Mouse (Mus musculus): ENCODE results near the gene Cwh43. TPM values are rescaled to one million over a fixed set of nuclear protein-coding genes. Genes with fewer than 3 reads are reported as not detected.

Gene Cwh43
- polyA plus RNA-seq, 1 experiment from 2014 or later = not detected

DNA sequence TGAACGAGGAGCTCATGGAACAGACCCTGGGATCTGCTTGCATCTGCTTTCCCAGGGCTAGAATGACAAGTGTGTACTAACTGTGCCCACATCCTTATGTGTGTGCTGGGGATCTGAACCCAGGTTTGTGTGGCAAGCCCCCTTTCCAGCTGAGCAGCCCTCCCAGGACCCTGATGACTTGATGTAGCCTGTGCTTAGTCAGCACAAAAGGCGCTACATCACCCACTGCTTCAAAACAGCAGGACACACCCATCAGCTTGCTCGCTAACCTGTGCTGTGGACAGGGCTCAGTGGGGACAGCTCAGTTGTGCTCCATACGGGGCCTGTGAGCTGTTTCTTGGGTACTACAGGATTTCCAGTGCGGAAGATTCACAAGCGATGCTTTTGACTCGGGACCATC lies 28.9 kb downstream of the Cwh43 start:
- H3K27ac ChIP-seq (ENCODE audit: low read depth, low read length) = no peak overlapping the region
- WGBS (ENCODE audit: insufficient replicate concordance) = 69% methylated on average over 7 of the region's 7 CpGs
- no peak for ATAC-seq (replicated peaks; ENCODE audit: insufficient number of reproducible peaks, low FRiP score, low TSS enrichment)
- H3K4me2 ChIP-seq = no peak overlapping the region
- no peak overlapping the region for H3K4me3 ChIP-seq (ENCODE audit: low read depth, low read length)
- no peaks in the 10 kb centered on the region for H3K4me1 ChIP-seq (ENCODE audit: control insufficient read depth, insufficient read depth, low read length)
- H3K36me3 ChIP-seq (ENCODE audit: control insufficient read depth, insufficient read depth, low read length) = no peaks in the 10 kb centered on the region
- H3K9ac ChIP-seq (ENCODE audit: low read depth, low read length) = no peak overlapping the region
- no peaks in the 10 kb centered on the region for H3K27me3 ChIP-seq (ENCODE audit: control insufficient read depth, insufficient read depth, low read length)
- no peaks in the 10 kb centered on the region for H3K9me3 ChIP-seq (replicated peaks; ENCODE audit: control insufficient read depth, low read length)

DNA sequence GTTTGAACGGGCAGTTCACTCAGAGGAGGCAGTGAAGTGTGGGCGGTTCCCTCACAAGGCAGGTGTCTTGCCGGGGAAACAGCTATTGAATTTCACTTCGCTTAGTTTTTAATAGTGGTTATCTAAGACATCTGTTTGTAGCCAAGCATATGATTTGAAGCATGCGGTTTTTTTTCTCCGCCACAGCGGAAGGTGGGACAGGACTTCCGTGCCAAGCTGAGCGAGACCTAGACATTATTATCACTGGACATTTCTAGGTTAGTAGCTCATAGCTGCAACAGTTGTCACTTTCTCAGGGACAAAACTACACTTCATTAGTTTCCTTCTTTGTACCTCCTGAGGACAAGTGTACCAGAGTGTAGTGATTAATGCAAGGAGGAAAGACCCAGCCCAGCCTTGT lies 36.3 kb downstream of the Cwh43 start:
- 74% methylated on average over 9 of the region's 9 CpGs for whole genome bisulfite sequencing (ENCODE audit: insufficient replicate concordance)
- Histone ChIP-seq H3K36me3 (ENCODE audit: control insufficient read depth, insufficient read depth, low read length) (no peaks in the 10 kb centered on the region), H3K27me3 (ENCODE audit: control insufficient read depth, insufficient read depth, low read length) (no peaks in the 10 kb centered on the region), H3K27ac (ENCODE audit: low read depth, low read length) (no peak overlapping the region), H3K4me2 (no peak overlapping the region), H3K9me3 (replicated peaks; ENCODE audit: control insufficient read depth, low read length) (no peaks in the 10 kb centered on the region), H3K4me1 (ENCODE audit: control insufficient read depth, insufficient read depth, low read length) (no peaks in the 10 kb centered on the region), H3K4me3 (ENCODE audit: low read depth, low read length) (no peak overlapping the region), H3K9ac (ENCODE audit: low read depth, low read length) (no peak overlapping the region)
- ATAC-seq (replicated peaks; ENCODE audit: insufficient number of reproducible peaks, low FRiP score, low TSS enrichment) = no peak

DNA sequence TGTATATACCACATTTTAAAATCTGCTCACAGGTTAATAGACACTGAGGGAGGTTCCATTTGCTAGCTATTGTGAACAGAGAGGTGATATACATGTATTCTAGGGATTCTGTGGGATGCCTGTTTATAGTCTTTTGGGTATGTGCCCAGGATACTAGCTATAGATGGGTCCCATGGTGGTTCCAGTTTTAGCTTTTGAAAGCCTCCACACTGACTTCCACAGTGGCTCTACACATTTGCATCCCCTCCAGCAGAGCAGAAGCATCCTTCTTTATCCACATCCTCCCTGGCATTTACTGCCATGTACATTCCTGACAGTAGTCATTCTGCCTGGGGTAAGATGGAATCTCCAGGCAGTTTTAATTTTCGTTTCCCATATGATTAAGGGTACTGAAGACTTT lies 44.4 kb downstream of the Cwh43 start:
- Histone ChIP-seq H3K9me3 (replicated peaks; ENCODE audit: control insufficient read depth, low read length) (no peaks in the 10 kb centered on the region), H3K4me1 (ENCODE audit: control insufficient read depth, insufficient read depth, low read length) (no peaks in the 10 kb centered on the region), H3K4me2 (no peak overlapping the region), H3K9ac (ENCODE audit: low read depth, low read length) (no peak overlapping the region), H3K4me3 (ENCODE audit: low read depth, low read length) (no peak overlapping the region), H3K27me3 (ENCODE audit: control insufficient read depth, insufficient read depth, low read length) (no peaks in the 10 kb centered on the region), H3K36me3 (ENCODE audit: control insufficient read depth, insufficient read depth, low read length) (no peaks in the 10 kb centered on the region), H3K27ac (ENCODE audit: low read depth, low read length) (no peak overlapping the region)
- no peak for ATAC-seq (replicated peaks; ENCODE audit: insufficient number of reproducible peaks, low FRiP score, low TSS enrichment)
- 71% methylated on average over 1 of the region's 1 CpGs for WGBS (ENCODE audit: insufficient replicate concordance)

DNA sequence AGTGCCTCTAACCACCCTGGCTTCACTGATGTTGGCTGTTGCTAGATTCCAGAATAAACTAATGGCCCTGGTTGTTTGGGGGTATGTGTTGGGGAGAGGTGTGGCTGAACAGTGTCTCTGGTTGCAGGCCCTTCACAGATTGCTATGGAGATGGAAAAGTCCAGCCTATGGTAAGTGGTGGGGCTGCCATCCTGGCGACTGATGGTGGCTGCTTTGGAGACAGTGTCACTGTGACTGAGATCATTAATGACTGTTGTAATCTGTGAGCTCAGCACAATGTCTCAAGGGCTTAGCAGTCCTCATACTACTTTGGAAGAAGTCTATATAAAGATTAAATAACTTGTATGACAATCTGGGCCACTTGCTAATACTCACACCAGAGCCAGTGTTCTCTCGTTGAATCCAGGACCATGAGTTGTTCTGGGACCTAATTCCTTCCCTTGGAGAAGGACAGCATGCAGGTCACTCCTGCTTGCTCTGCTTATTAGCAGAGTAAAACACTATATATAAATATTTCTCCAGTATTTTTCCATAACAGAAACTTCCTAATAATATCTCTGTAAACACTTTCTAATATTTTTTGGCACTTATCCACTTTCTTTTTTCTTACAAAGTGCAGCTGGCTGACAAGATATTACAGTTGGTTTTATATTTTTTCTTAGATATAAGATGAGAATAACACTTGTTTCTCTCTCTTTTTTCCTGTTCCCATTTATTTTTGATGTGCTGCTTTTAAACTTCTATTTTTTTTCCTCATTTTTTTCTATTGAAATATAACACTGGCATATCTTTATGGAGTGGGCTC lies 48.8 kb downstream of the Cwh43 start:
- no peak overlapping the region for H3K27ac ChIP-seq (ENCODE audit: low read depth, low read length)
- H3K4me1 ChIP-seq (ENCODE audit: control insufficient read depth, insufficient read depth, low read length) = no peaks in the 10 kb centered on the region
- no peak overlapping the region for H3K4me3 ChIP-seq (ENCODE audit: low read depth, low read length)
- ATAC-seq (replicated peaks; ENCODE audit: insufficient number of reproducible peaks, low FRiP score, low TSS enrichment) = no peak
- WGBS (ENCODE audit: insufficient replicate concordance) = 75% methylated on average over 2 of the region's 2 CpGs
- no peaks in the 10 kb centered on the region for H3K9me3 ChIP-seq (replicated peaks; ENCODE audit: control insufficient read depth, low read length)
- no peak overlapping the region for H3K9ac ChIP-seq (ENCODE audit: low read depth, low read length)
- H3K36me3 ChIP-seq (ENCODE audit: control insufficient read depth, insufficient read depth, low read length) = no peaks in the 10 kb centered on the region
- H3K27me3 ChIP-seq (ENCODE audit: control insufficient read depth, insufficient read depth, low read length) = no peaks in the 10 kb centered on the region
- H3K4me2 ChIP-seq = no peak overlapping the region

DNA sequence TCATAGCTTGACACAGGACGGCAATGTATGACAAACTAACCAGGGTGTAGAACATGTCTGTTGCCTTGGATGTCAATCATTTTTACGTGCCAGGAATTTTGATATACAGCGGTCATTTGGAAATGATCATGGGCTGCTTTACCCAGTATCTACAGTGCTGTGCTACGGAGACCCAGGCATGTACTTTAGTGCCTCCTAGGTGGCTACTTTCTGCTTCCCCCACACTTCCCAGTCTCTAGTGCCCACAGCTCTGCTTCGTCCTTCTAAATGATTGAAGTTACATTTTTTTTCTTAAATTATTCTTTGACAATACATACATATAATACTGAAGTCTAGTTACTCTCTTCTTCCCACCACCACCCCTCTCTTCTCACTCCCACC lies 49.4 kb downstream of the Cwh43 start:
- Histone ChIP-seq H3K27me3 (ENCODE audit: control insufficient read depth, insufficient read depth, low read length) (no peaks in the 10 kb centered on the region), H3K36me3 (ENCODE audit: control insufficient read depth, insufficient read depth, low read length) (no peaks in the 10 kb centered on the region), H3K9ac (ENCODE audit: low read depth, low read length) (no peak overlapping the region), H3K4me2 (no peak overlapping the region), H3K27ac (ENCODE audit: low read depth, low read length) (no peak overlapping the region), H3K4me3 (ENCODE audit: low read depth, low read length) (no peak overlapping the region), H3K9me3 (replicated peaks; ENCODE audit: control insufficient read depth, low read length) (no peaks in the 10 kb centered on the region), H3K4me1 (ENCODE audit: control insufficient read depth, insufficient read depth, low read length) (no peaks in the 10 kb centered on the region)
- WGBS (ENCODE audit: insufficient replicate concordance) = 79% methylated on average over 5 of the region's 5 CpGs
- no peak for ATAC-seq (replicated peaks; ENCODE audit: insufficient number of reproducible peaks, low FRiP score, low TSS enrichment)

DNA sequence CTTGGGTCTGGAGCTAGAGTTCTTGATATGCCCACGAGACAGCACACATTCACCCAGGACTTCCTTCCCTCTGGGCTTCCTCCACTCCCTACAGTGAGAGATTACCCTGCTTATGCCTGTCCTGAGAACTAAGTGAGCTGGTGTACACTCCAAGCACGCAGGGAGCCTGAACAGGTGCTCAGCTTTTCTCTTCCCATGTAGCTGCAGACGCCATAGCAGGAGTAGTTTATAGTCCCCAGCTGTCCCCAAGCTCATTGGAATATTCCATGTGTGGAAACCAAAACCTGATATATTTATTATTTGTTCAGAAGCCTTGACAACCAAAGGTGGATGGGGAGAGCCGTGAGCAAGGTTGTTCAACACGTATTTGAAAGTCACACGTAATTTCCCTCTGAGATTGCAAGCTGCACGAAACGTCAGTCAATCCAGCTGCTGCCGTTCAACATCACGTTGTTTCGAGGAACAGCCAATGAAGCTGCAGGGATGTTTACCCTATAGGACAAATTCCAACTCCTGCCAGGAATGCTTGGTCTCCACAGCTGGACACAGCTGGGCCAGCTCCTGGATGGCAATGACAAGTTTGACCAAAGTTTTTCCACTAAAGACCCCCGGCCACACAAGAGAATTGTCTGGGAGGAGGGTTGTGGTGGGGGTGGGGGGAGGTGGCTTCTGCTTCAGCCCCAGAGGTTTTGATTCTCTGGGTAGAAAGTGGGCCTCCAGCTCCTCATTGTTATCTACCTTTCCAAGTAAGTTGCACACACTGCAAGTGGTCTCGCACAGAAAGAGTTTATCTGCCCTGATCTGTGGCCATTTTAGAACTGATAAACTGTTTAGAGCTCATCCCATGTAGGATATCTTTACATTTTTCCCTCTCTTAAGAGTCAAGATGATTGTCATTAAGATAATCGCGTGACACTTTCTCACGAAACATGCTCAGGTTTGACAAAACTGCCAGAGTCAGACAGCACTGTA lies 62.9 kb downstream of the Cwh43 start:
- Histone ChIP-seq H3K27ac (ENCODE audit: low read depth, low read length) (no peak overlapping the region), H3K36me3 (ENCODE audit: control insufficient read depth, insufficient read depth, low read length) (no peaks in the 10 kb centered on the region), H3K9me3 (replicated peaks; ENCODE audit: control insufficient read depth, low read length) (no peaks in the 10 kb centered on the region), H3K4me2 (no peak overlapping the region), H3K4me3 (ENCODE audit: low read depth, low read length) (no peak overlapping the region), H3K4me1 (ENCODE audit: control insufficient read depth, insufficient read depth, low read length) (no peaks in the 10 kb centered on the region), H3K9ac (ENCODE audit: low read depth, low read length) (no peak overlapping the region), H3K27me3 (ENCODE audit: control insufficient read depth, insufficient read depth, low read length) (no peaks in the 10 kb centered on the region)
- 75% methylated on average over 16 of the region's 16 CpGs for WGBS (ENCODE audit: insufficient replicate concordance)
- no peak for ATAC-seq (replicated peaks; ENCODE audit: insufficient number of reproducible peaks, low FRiP score, low TSS enrichment)

DNA sequence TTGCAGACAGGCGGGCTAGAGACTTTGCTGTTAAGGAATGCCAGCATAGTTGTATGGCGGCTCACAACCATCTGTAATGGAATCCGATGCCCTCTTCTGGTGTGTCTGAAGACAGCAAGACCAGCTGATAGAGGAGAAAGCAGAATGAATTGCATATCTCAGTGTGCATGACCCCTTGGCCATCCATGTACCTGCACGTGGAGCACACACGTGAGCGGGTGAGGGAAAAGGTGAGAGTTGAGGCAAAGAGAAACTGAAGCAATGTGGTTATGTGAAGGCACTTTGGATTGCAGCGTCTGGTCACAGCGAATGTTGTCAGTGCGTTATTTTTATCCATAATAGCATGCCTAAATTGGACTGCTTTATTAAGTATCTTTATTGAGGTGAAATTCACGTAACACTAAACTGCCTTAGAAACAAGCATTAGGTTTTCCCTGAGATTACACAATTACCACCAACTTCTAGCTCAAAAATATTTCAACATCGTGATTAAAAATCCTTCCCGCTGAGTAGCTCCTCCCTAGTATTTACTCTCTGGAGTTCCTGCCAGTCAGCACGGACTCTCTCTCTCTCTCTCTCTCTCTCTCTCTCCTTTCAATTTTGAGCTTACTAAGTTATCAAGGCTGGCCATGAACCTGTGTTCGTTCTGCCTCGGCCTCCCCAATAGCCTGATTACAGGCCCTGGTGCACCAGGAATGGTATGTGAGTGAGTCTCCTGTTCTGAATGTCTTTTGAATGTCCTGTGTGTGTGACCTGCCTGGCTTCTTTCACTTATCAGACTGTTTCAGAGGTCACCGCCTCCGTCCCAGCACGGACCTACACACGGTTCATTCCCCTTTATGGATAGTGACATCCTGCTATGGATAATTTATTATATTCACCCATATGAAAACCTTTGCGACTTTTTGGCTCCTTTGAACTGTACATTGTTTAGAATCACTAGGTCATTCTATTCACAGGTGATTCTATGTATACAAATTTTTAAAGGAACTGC lies 68.8 kb downstream of the Cwh43 start:
- H3K9ac ChIP-seq (ENCODE audit: low read depth, low read length) = no peak overlapping the region
- no peak overlapping the region for H3K4me3 ChIP-seq (ENCODE audit: low read depth, low read length)
- WGBS (ENCODE audit: insufficient replicate concordance) = 84% methylated on average over 20 of the region's 20 CpGs
- ATAC-seq (replicated peaks; ENCODE audit: insufficient number of reproducible peaks, low FRiP score, low TSS enrichment) = no peak
- H3K27ac ChIP-seq (ENCODE audit: low read depth, low read length) = no peak overlapping the region
- H3K4me1 ChIP-seq (ENCODE audit: control insufficient read depth, insufficient read depth, low read length) = no peaks in the 10 kb centered on the region
- H3K9me3 ChIP-seq (replicated peaks; ENCODE audit: control insufficient read depth, low read length) = no peaks in the 10 kb centered on the region
- H3K27me3 ChIP-seq (ENCODE audit: control insufficient read depth, insufficient read depth, low read length) = no peaks in the 10 kb centered on the region
- no peaks in the 10 kb centered on the region for H3K36me3 ChIP-seq (ENCODE audit: control insufficient read depth, insufficient read depth, low read length)
- H3K4me2 ChIP-seq = no peak overlapping the region

DNA sequence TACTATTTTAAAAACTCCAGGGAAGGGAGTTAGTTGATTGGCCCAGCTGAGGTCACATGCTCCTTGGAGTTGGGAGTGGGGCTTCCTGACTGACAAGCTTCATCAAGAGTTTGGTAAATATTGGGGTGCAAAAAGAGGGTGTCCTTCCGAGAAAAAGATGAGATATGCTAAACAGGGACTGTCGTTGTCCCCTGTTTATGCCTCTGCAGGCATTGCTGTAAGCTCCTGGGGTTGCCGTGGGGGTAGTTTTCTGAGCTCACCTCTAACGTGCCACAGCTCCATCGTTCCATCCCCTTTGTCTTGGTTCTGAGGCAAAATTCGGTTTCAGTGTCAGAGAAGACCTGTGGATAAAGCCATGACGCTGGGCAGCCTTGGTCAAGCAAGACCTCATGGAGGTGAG lies 74.8 kb downstream of the Cwh43 start, which contains the start of gene Dcun1d4:
Gene Dcun1d4 (plus strand): TSS at position 301 of the 400 bp plus-strand sequence.
- H3K4me3 ChIP-seq (ENCODE audit: low read depth, low read length) = no peak within 1 kb of the TSS
- H3K27ac ChIP-seq (ENCODE audit: low read depth, low read length) = no peak within 1 kb of the TSS
- no peak within 1 kb of the TSS for H3K4me2 ChIP-seq
- 72% methylated on average over 7 of the region's 7 CpGs for WGBS (ENCODE audit: insufficient replicate concordance)
- no peaks in the 10 kb centered on the region for H3K9me3 ChIP-seq (replicated peaks; ENCODE audit: control insufficient read depth, low read length)
- no peaks in the 10 kb centered on the region for H3K27me3 ChIP-seq (ENCODE audit: control insufficient read depth, insufficient read depth, low read length)
- no peaks in the 10 kb centered on the region for H3K36me3 ChIP-seq (ENCODE audit: control insufficient read depth, insufficient read depth, low read length)
- no peaks in the 10 kb centered on the region for H3K4me1 ChIP-seq (ENCODE audit: control insufficient read depth, insufficient read depth, low read length)
- no peak within 1 kb of the TSS for H3K9ac ChIP-seq (ENCODE audit: low read depth, low read length)
- ATAC-seq (replicated peaks; ENCODE audit: insufficient number of reproducible peaks, low FRiP score, low TSS enrichment) = no peak
